Mouse (Mus musculus) lung, postnatal 0 days (tissue): ENCODE measurements around the gene Armc12.

Experiments
- CTCF ChIP-seq: IDR thresholded peaks from 2 replicates; pipeline ENCODE4 v1.5.1; 2016; ENCODE audit warnings: antibody characterized with exemption, mild to moderate bottlenecking
- EP300 ChIP-seq: IDR thresholded peaks from 2 replicates; pipeline ENCODE4 v1.6.1; 2016; ENCODE audit warnings: antibody characterized with exemption, mild to moderate bottlenecking, control low read depth

- TF ChIP-seq CTCF, result no peak
- TF ChIP-seq EP300, result no peak
These were observed 49.8 kb downstream of the Armc12 start for GRCm38 (mm10) chr17:28580396-28580795.
